Mouse (Mus musculus) small intestine, adult 2 months (tissue): ENCODE results near the gene Pih1d1. TPM values are rescaled to one million over a fixed set of nuclear protein-coding genes. Genes with fewer than 3 reads are reported as not detected.

Source experiments
- H3K27ac ChIP-seq: fragments of 200-500 bp; 2 replicates; pipeline ENCODE4 v1.5.1; 2012; ENCODE audit warnings: low read depth, low read length, control low read depth, inconsistent platforms; ENCODE audit not compliant: insufficient read depth
- H3K27me3 ChIP-seq: fragments of 200-500 bp; 2 replicates; pipeline ENCODE4 v1.6.1; 2012; ENCODE audit warnings: mild to moderate bottlenecking, moderate library complexity, low read length, inconsistent platforms; ENCODE audit not compliant: control insufficient read depth, insufficient read depth
- H3K36me3 ChIP-seq: fragments of 200-500 bp; 2 replicates; pipeline ENCODE4 v1.6.1; 2012; ENCODE audit warnings: mild to moderate bottlenecking, low read length, control low read depth, inconsistent platforms; ENCODE audit not compliant: control insufficient read depth, insufficient read depth
- H3K4me1 ChIP-seq: fragments of 200-500 bp; 2 replicates; pipeline ENCODE4 v1.6.1; 2012; ENCODE audit warnings: low read length, inconsistent platforms, mixed read lengths; ENCODE audit not compliant: control insufficient read depth, insufficient read depth, insufficient read length
- H3K4me3 ChIP-seq: fragments of 200-500 bp; 2 replicates; pipeline ENCODE4 v1.5.1; 2012; ENCODE audit warnings: low read depth, mild to moderate bottlenecking, control low read depth, inconsistent platforms, low read length, moderate library complexity
- CTCF ChIP-seq: fragments of 200-500 bp; IDR thresholded peaks from 2 replicates; pipeline ENCODE4 v1.5.1; 2012; ENCODE audit warnings: low read depth, mild to moderate bottlenecking, control low read depth, inconsistent platforms, low read length, moderate library complexity, mixed read lengths; ENCODE audit not compliant: insufficient replicate concordance, insufficient read length; ENCODE audit errors: extremely low read depth
- POLR2A ChIP-seq: fragments of 200-500 bp; IDR thresholded peaks from 2 replicates; pipeline ENCODE4 v1.6.1; 2012; ENCODE audit warnings: low read depth, mild to moderate bottlenecking, control low read depth, inconsistent platforms, low read length, moderate library complexity
- WGBS: fragments of 180-500 bp; shearing (Covaris S2); methylation state at CpG from one replicate; pipeline ENCODE4 v1.1.7; 2018; 5-methylcytosine and 5-hydroxymethylcytosine counted together
- polyA plus RNA-seq: library from polyadenylated mRNA; depleted of rRNA; stranded (reverse); fragments of >200 nt; gene quantifications from 2 replicates; pipeline ENCODE4 v1.2.3, GENCODE M21; 2012

Pih1d1 gene
- polyA plus RNA-seq, 1 experiment = 48.5 TPM

DNA sequence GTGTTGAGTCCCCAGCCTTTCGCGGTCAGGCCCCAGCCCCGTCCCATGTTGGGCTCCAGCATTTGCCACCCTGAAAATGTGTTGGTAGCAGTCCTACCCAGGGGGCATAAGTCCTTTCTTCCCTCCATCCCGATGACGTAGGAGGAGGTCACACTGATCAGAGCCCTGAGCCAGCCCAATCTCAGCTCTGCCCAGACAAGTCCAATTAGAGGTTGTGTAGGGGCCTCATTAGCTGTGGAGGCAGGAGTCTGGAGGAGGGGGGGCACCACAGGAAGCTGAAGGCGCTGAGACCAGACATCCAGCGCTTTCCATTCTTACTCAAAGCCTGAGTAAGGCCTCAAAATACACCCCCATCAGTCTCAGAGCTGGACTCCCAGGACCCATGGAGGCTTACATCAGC lies 31.8 kb downstream of the Pih1d1 start:
- TF ChIP-seq CTCF = no peak
- no peak for TF ChIP-seq POLR2A
- Histone ChIP-seq H3K27me3 (peaks cover 28% of the 10 kb centered on the region), H3K4me1 (peaks cover 10% of the 10 kb centered on the region), H3K36me3 (no peaks in the 10 kb centered on the region), H3K4me3 (no peak overlapping the region), H3K27ac (no peak overlapping the region)
- WGBS = 74% methylated on average over 7 of the region's 7 CpGs

- no peaks in the 10 kb centered on the region for H3K36me3 ChIP-seq
- no peaks in the 10 kb centered on the region for H3K4me1 ChIP-seq
- H3K27me3 ChIP-seq = peaks cover 13% of the 10 kb centered on the region
- no peak for TF ChIP-seq POLR2A
- no peak for TF ChIP-seq CTCF
- 56% methylated on average over 16 of the region's 16 CpGs for WGBS
- no peak overlapping the region for H3K4me3 ChIP-seq
- no peak overlapping the region for H3K27ac ChIP-seq
These were observed 35.5 kb downstream of the Pih1d1 start for GRCm38 (mm10) chr7:45189600-45189999.

- 86% methylated on average over 6 of the region's 6 CpGs for WGBS
- Histone ChIP-seq H3K27ac (no peak overlapping the region), H3K27me3 (peaks cover 9% of the 10 kb centered on the region), H3K4me1 (no peaks in the 10 kb centered on the region), H3K4me3 (no peak overlapping the region), H3K36me3 (no peaks in the 10 kb centered on the region)
- TF ChIP-seq CTCF (no peak), POLR2A (no peak)
These were observed 36.1 kb downstream of the Pih1d1 start for GRCm38 (mm10) chr7:45190186-45190585.

DNA sequence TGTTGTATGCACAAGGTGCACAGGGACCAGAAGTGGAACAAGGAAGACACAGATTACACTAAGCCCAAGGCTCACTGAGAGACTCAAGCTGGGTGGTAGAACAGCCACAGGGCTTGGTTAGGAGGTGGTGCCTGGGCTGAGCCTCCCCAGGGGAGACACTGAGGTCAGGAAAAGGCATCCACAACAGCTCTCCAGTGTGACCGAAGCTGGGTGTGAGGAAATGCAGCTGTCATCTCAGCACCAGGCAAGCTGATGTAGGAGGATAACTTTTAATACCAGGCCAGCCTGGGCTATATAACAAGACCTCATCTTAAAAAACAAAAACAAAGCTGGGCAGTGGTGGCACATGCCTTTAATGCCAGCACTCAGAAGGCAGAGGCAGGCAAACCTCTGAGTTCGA lies 37.1 kb downstream of the Pih1d1 start:
- Histone ChIP-seq H3K4me1 (no peaks in the 10 kb centered on the region), H3K36me3 (no peaks in the 10 kb centered on the region), H3K27me3 (0 out of 2 replicates have a peak, but pooled peaks cover 3% of the 10 kb centered on the region), H3K4me3 (no peak overlapping the region), H3K27ac (no peak overlapping the region)
- 56% methylated on average over 2 of the region's 2 CpGs for WGBS
- TF ChIP-seq CTCF = no peak
- TF ChIP-seq POLR2A = no peak

GRCm38 (mm10) chr7:45191803-45192363 lies 37.8 kb downstream of the Pih1d1 start:
- Histone ChIP-seq H3K27me3 (0 out of 2 replicates have a peak, but pooled peaks cover 3% of the 10 kb centered on the region), H3K4me3 (no peak overlapping the region), H3K4me1 (no peaks in the 10 kb centered on the region), H3K27ac (no peak overlapping the region), H3K36me3 (no peaks in the 10 kb centered on the region)
- 24% methylated on average over 8 of the region's 8 CpGs for WGBS
- TF ChIP-seq POLR2A = no peak
- TF ChIP-seq CTCF = no peak

GRCm38 (mm10) chr7:45192585-45193310 lies 38.6 kb downstream of the Pih1d1 start:
- H3K36me3 ChIP-seq = no peaks in the 10 kb centered on the region
- no peak for TF ChIP-seq CTCF
- no peak for TF ChIP-seq POLR2A
- H3K27ac ChIP-seq = no peak overlapping the region
- H3K4me1 ChIP-seq = no peaks in the 10 kb centered on the region
- no peak overlapping the region for H3K4me3 ChIP-seq
- WGBS = 84% methylated on average over 7 of the region's 7 CpGs
- 0 out of 2 replicates have a peak, but pooled peaks cover 3% of the 10 kb centered on the region for H3K27me3 ChIP-seq

DNA sequence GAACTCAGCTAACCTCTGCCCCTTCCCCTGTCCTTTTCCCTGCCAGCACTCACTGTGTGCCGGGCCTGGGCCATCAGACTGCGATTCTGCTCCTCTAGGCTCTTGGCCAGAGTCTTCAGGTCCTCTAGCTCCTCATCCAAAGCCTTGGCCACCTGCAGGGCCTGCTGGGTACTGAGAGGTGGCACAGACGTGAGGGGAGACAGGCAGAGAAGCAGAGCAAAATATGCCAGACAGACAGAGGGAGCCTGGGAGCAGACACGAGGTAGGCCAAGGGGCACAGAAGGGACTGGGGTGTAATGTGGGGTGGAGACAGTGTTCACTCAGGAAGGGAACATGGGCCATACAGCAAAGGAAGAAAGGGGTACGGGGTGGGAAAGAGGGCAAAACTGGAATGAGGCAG lies 39.3 kb downstream of the Pih1d1 start:
- no peak overlapping the region for H3K4me3 ChIP-seq
- no peaks in the 10 kb centered on the region for H3K36me3 ChIP-seq
- no peaks in the 10 kb centered on the region for H3K4me1 ChIP-seq
- H3K27me3 ChIP-seq = 0 out of 2 replicates have a peak, but pooled peaks cover 3% of the 10 kb centered on the region
- no peak for TF ChIP-seq CTCF
- TF ChIP-seq POLR2A = no peak
- H3K27ac ChIP-seq = no peak overlapping the region
- WGBS = 61% methylated on average over 5 of the region's 5 CpGs
